Mouse (Mus musculus) left cerebral cortex, postnatal 36 days (tissue): ENCODE measurements around the gene Pbld2. TPM values are rescaled to one million over a fixed set of nuclear protein-coding genes. Genes with fewer than 3 reads are reported as not detected.

ENCODE experiments used
- DNase-seq, 2 experiments: peaks; one replicate each; pipeline ENCODE4 v3.0.0; 2021 to 2022; ENCODE audit warnings: low spot score in 2 of 2, mixed read lengths in 1 of 2
- intact Hi-C: fragments of 180-260 bp; cut with DNase I; formaldehyde crosslinking; loops from one replicate; pipeline ENCODE4 v1.15.1; 2025
- total RNA-seq, 2 experiments: library from RNA; stranded (reverse); gene quantifications; 2 replicates each; pipeline ENCODE4 v1.2.3; 2021

Pbld2 gene
- total RNA-seq = 1 to 10 TPM; 1.7 TPM

DNA sequence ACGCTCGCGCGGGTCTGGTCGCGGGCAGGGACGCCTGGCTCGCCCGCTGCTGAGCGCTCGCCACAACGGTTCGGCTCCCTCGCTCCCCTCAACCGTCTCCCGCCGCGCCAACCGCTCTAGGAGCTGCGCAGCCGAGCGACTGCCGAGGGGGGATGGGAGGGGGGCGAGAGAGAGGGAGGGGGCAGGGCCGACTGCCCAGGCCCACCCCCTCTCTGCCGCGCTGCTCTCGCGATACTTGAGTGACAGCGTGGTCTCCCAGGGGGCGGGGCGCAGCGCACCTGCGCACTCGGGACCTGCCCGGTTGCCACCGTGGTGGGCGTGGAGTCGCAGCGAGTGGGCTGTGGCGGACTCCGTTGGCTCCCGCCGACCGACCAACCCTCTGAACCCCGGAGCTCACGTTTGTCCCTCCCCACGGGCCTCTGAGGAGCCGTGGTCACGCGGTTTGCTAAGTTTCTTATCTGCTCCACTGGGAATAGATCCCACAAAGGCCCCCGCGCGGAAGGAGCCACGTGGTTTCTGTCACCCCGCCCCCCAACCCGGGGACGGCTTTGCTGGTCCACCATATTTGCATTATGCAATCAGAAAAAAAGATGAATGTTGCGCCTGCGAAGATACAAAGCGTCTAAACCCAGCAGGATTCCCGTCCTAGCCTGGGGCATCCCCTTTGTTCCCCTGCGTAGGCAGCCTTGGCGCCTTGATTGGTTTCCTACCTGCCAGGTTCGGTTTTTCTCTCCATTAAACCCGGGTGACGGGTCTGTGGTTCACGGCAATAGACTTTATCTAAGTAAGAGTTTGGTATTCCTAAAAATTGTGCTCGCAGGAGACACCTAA, at the start of gene Pbld2, which contains the start of gene Hnrnph3:
TSS of gene Pbld2 (plus strand) at position 567 of the 831 bp plus-strand sequence.
TSS of gene Hnrnph3 (minus strand) at position 469 of the 831 bp plus-strand sequence.
- intact Hi-C loops = loop anchor here (10.0 kb wide), 1 partner anchor 81 kb away; no protein-coding TSS in a partner anchor
- peak; percentile 99 for DNase-seq

GRCm38 (mm10) chr10:62979667-62980038, 44.5 kb upstream of the Pbld2 start:
- intact Hi-C loops = loop anchor here (5.0 kb wide), 1 partner anchor 127 kb away; no protein-coding TSS in a partner anchor
- DNase-seq = no peak

DNA sequence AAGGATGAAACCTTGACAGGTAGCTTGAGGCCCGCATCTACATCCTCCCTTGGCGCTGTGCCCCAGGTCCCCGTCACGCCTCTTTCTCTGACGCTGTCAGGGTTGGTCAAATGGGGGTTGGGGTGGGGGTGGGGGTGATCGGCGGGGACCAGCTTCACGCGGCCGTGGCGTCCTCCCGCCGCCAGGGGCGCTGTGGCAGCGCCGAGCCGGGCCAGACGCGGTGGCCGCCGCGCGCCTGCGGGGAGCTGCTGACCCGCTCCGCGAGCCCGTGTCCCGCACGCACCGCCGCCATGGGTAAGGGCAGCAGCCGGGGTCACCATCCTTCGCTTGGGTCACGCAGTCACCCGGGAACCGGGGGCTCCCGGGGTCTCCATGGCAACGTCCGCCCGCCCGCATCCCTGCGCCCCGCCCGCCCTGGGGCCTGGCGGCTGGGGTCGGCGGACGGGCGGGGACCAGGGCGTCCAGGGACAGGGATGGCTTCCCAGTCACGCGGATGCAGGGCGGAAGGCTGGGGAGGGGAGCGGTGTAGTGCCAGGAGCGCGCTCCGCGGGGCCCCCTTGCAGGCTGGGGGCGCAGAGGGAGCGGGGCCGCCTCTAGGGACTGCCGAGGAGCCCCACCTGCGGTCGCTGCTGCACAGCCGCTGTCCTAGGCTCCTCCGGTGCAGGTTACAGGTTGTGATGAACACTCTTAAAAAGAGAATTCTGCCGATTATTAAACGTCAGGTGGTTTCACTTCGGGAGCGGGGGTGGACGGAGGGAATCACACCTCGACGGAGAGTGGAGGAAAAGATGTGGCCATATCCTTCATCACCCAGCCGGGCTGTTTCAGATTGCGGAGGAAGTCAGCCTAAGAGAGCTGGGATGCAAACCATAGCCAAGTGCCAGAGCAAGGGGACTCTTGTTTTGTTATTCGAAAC, 43.8 kb upstream of the Pbld2 start, which contains the start of gene Rufy2:
TSS of gene Rufy2 (plus strand) at position 185 of the 916 bp plus-strand sequence.
- intact Hi-C loops = loop anchor here (5.0 kb wide), 1 partner anchor 128 kb away; no protein-coding TSS in a partner anchor
- DNase-seq = peak; percentile 88 to 89

- intact Hi-C loops = loop anchor here (5.0 kb wide), 1 partner anchor 132 kb away; no protein-coding TSS in a partner anchor
- DNase-seq = no peak
These were observed 40.0 kb upstream of the Pbld2 start for GRCm38 (mm10) chr10:62984072-62984471.

DNA sequence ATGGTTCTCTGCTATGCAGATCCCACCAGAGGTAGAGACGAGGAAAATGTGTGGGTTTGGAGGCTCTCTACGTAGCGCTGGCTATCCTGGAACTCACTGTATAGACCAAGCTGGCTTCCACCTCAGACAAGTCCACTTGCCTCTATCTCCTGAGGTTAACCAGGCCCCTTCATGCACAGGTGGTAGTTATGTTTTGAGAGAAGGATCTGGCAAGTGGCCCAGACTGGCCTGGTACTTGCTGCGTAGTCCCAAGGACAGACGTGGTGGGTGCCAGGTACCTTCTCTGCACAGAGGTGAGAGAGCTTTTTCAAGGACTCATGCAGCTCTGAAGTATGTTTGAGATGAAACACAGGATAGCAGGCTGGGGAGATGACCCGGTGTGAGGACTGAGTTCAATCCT, 39.6 kb upstream of the Pbld2 start:
- no peak for DNase-seq
- intact Hi-C loops = loop anchor here (5.0 kb wide), 1 partner anchor 132 kb away; no protein-coding TSS in a partner anchor

- no peak for DNase-seq
- intact Hi-C loops = no loop called here
These were observed 36.8 kb upstream of the Pbld2 start for GRCm38 (mm10) chr10:62987341-62987740.

DNA sequence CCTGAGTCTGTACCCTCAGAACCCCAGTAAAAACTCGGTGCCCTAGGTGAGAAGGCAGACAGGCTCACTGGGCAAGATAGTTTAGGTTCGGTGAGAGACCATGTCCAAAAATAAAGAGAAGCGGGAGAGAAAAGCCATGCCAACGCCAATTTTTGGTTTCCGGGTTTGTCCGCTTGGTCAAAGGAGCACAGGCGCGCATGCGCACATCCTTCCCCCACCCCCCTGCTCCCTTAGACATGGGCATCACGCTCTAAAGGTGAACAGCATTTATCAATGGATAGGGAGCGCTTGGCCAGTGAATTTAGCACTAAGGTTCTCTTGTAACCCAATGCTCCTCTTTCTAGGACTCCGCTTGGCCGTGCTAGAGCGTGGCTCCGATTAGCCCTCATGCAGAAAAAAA, 33.5 kb upstream of the Pbld2 start:
- intact Hi-C loops = no loop called here
- no peak for DNase-seq

GRCm38 (mm10) chr10:62993991-62994390, 30.1 kb upstream of the Pbld2 start:
- DNase-seq = no peak
- intact Hi-C loops = no loop called here

GRCm38 (mm10) chr10:63000584-63000983, 23.5 kb upstream of the Pbld2 start:
- intact Hi-C loops = no loop called here
- no peak for DNase-seq

- intact Hi-C loops = no loop called here
- no peak for DNase-seq
These were observed 20.9 kb upstream of the Pbld2 start for GRCm38 (mm10) chr10:63003252-63003651.

DNA sequence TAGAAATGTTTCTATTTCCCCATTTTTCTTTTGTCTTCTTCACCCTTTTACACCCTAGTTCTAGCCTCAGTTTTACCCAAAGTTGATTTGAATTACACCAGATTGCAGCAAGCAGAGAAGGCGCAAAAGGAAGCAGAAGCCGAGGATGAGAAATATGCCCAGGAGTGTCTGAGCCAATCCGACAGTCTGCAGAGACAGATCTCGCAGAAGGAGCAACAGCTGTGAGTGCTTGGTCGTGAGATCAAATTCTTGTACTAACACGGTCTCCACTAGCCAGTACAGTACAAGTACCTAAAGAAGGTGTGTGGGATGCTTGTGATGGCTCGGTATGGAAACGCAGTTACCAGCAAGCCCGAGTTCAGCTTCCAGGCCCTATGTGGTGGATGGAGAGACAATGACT, 19.6 kb upstream of the Pbld2 start:
- intact Hi-C loops = no loop called here
- no peak for DNase-seq

DNA sequence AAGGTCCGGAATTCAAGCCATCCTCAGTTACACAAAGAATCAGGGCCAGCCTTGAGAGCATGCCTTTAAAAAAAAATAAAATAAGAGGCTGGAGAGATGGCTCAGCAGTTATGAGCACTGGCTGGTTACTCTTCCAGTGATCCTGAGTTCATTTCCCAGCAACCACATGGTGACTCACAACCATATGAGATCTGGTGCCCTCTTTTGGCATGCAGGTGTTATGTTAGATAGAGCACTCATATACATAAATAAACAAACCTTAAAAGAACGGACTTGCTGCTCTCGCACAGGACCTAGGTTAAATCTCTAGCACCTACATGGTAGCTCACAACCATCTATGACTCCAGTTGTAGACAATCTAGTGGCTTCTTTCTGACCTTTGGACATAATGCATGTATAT, 15.9 kb upstream of the Pbld2 start:
- intact Hi-C loops = no loop called here
- no peak for DNase-seq

DNA sequence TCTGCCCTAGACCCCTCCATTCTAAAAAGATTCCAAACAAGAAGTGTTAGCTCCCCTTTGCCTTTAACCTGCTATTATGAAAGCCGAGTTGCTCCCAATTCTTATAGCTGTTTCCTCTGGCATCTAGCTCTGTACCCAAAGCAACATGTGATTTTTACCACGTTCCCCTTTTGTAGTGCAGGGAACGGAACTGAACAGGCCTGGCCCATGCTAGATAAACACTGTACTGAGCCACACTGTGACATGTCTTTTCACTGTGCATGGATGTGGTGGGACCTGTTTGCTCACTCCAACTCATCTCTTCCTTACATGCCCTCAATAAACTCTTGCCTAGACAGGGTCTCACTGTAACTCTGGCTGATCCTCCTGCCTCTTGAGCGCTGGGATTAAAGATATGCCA, 13.8 kb upstream of the Pbld2 start:
- no peak for DNase-seq
- intact Hi-C loops = no loop called here

DNA sequence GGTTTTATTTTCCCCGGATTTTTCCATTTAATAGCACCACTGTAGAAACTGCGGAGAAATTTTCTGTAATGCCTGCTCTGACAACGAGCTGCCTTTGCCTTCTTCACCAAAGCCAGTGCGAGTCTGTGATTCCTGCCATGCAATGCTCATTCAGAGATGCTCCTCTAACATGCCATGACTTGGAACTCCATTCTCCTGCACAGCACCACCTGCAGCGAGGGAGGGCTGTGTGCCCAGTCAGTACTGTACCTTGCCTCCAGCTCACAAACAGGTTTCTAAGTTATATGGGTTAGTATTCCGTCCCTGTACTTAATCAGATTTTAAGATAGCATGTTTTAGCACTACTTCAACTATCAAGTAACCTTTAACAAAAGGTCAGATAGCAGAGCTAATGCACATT, 12.6 kb upstream of the Pbld2 start:
- intact Hi-C loops = no loop called here
- DNase-seq = no peak

- intact Hi-C loops = no loop called here
These were observed 10.6 kb upstream of the Pbld2 start for GRCm38 (mm10) chr10:63013476-63013875.

DNA sequence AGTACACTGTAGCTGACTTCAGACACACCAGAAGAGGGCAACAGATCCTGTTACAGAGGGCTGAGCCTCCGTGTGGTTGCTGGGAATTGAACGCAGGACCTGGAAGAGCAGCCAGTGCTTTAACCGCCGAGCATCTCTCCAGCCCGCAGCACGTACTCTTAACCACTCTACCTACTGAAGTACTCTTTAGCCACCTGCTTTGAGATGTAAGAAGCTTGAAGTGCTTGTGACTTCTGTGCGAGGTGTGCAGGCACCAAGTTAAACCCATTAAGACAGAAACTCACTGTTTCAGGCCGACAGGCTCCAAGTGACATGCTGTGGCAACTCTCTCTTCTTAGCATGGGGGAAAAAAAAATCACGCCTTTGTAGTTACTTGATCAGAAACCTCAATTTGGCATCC, 9.9 kb upstream of the Pbld2 start:
- intact Hi-C loops = no loop called here
- no peak for DNase-seq

More at GRCm38 (mm10) chr10:63013476-63013875, 10.6 kb upstream of the Pbld2 start:
- DNase-seq = no peak

DNA sequence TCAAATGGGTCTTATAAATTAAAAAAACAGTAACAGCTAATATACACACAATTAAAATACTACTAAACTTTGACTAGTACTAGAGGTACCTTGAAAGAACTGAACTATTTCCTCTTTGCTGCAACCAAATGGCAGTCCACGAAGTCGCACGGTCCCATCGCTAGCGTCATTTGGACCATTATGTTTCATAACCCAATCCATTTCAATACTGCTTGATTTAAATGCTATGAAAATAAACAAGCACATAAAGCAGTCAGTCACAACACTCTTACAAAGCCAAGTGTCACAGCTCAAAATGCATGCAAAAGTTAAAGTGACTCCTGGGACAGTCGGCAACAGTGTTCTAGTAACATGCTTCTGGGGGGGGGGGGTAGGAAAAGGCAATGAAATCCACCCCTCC, 4.8 kb upstream of the Pbld2 start:
- intact Hi-C loops = no loop called here
- DNase-seq = no peak

- intact Hi-C loops = loop anchor here (10.0 kb wide), 1 partner anchor 83 kb away; no protein-coding TSS in a partner anchor
These were observed 2.4 kb upstream of the Pbld2 start for GRCm38 (mm10) chr10:63021702-63022101.

GRCm38 (mm10) chr10:63022541-63023120, 1.5 kb upstream of the Pbld2 start:
- DNase-seq = peak in 1 of 2 experiments; percentile 24
- intact Hi-C loops = loop anchor here (10.0 kb wide), 1 partner anchor 82 kb away; no protein-coding TSS in a partner anchor

More at GRCm38 (mm10) chr10:63021702-63022101, 2.4 kb upstream of the Pbld2 start:
- no peak for DNase-seq
